Mouse (Mus musculus): ENCODE measurements around the gene Tpp2. TPM values are rescaled to one million over a fixed set of nuclear protein-coding genes. Genes with fewer than 3 reads are reported as not detected.
"Not testable (repeated sequence)": the region's sequence is repeated elsewhere in the genome, so short reads cannot be mapped to it uniquely, and the experiment has no call there.

Gene Tpp2
- polyA plus RNA-seq, 1 experiment from 2014 or later, result 58.8 TPM

- H3K27ac ChIP-seq, result no peak overlapping the region
- no peaks in the 10 kb centered on the region for H3K9me3 ChIP-seq
- WGBS, result 76% methylated on average over 2 of the region's 2 CpGs
- H3K4me2 ChIP-seq (replicated peaks), result no peak overlapping the region
- ATAC-seq, result no peak
- no peaks in the 10 kb centered on the region for H3K36me3 ChIP-seq
- no peak overlapping the region for H3K9ac ChIP-seq (replicated peaks)
- no peaks in the 10 kb centered on the region for H3K27me3 ChIP-seq
- H3K4me3 ChIP-seq (replicated peaks), result no peak overlapping the region
- H3K4me1 ChIP-seq (replicated peaks), result no peaks in the 10 kb centered on the region
Measured at GRCm38 (mm10) chr1:44032213-44032612, 98.8 kb downstream of the Tpp2 start.

GRCm38 (mm10) chr1:44032948-44033347, 99.5 kb downstream of the Tpp2 start:
- H3K9me3 ChIP-seq, result no peaks in the 10 kb centered on the region
- WGBS, result 90% methylated on average over 5 of the region's 5 CpGs
- H3K4me1 ChIP-seq (replicated peaks), result no peaks in the 10 kb centered on the region
- no peaks in the 10 kb centered on the region for H3K36me3 ChIP-seq
- H3K27me3 ChIP-seq, result no peaks in the 10 kb centered on the region
- H3K4me2 ChIP-seq (replicated peaks), result no peak overlapping the region
- H3K4me3 ChIP-seq (replicated peaks), result no peak overlapping the region
- ATAC-seq, result no peak
- no peak overlapping the region for H3K9ac ChIP-seq (replicated peaks)
- no peak overlapping the region for H3K27ac ChIP-seq

- peak; percentile 83 for ATAC-seq
- Histone ChIP-seq H3K27me3 (no peaks in the 10 kb centered on the region), H3K9me3 (no peaks in the 10 kb centered on the region), H3K4me1 (replicated peaks) (peaks cover 4% of the 10 kb centered on the region; the same call in 1 of the 2 replicates), H3K4me2 (replicated peaks) (peak overlapping the region; percentile 72), H3K36me3 (no peaks in the 10 kb centered on the region), H3K9ac (replicated peaks) (peak overlapping the region; percentile 65), H3K4me3 (replicated peaks) (peak overlapping the region; percentile 46), H3K27ac (peak overlapping the region; percentile 19; the same call in 1 of the 2 replicates)
- 2% methylated on average over 17 of the region's 17 CpGs for WGBS
Measured at GRCm38 (mm10) chr1:44041797-44042554, 108.5 kb downstream of the Tpp2 start.

- Histone ChIP-seq H3K27ac (peak overlapping the region; percentile 19; the same call in 1 of the 2 replicates), H3K4me2 (replicated peaks) (peak overlapping the region; percentile 72), H3K9ac (replicated peaks) (peak overlapping the region; percentile 65), H3K4me3 (replicated peaks) (peak overlapping the region; percentile 46), H3K9me3 (no peaks in the 10 kb centered on the region), H3K27me3 (no peaks in the 10 kb centered on the region), H3K36me3 (no peaks in the 10 kb centered on the region), H3K4me1 (replicated peaks) (peaks cover 4% of the 10 kb centered on the region; the same call in 1 of the 2 replicates)
- WGBS, result 3% methylated on average over 6 of the region's 6 CpGs
- peak; percentile 86 for ATAC-seq
Measured at GRCm38 (mm10) chr1:44042555-44042915, 109.1 kb downstream of the Tpp2 start.

GRCm38 (mm10) chr1:44045689-44046088, 112.2 kb downstream of the Tpp2 start:
- ATAC-seq; H3K36me3 ChIP-seq; H3K4me1 ChIP-seq (replicated peaks); H3K4me3 ChIP-seq (replicated peaks); H3K27me3 ChIP-seq; H3K9me3 ChIP-seq; H3K27ac ChIP-seq; H3K9ac ChIP-seq (replicated peaks); H3K4me2 ChIP-seq (replicated peaks): not testable (repeated sequence)
- WGBS, result 92% methylated on average over 5 of the region's 5 CpGs

GRCm38 (mm10) chr1:44046556-44046955, 113.1 kb downstream of the Tpp2 start:
- no peak for ATAC-seq
- H3K27ac ChIP-seq, result no peak overlapping the region
- H3K4me2 ChIP-seq (replicated peaks), result no peak overlapping the region
- H3K4me1 ChIP-seq (replicated peaks), result peaks cover 4% of the 10 kb centered on the region; the same call in 1 of the 2 replicates
- WGBS, result 88% methylated on average over 2 of the region's 2 CpGs
- H3K36me3 ChIP-seq, result no peaks in the 10 kb centered on the region
- no peak overlapping the region for H3K9ac ChIP-seq (replicated peaks)
- no peak overlapping the region for H3K4me3 ChIP-seq (replicated peaks)
- no peaks in the 10 kb centered on the region for H3K9me3 ChIP-seq
- H3K27me3 ChIP-seq, result no peaks in the 10 kb centered on the region

Small RNA genes lying within 50 kb of the gene (microRNA-seq; reads per million reads assigned to microRNA genes)
- not detected for gene Gm24180

Other genes starting within 250 kb of the Tpp2 start
- gene 1500015O10Rik, start 203.0 kb upstream of the Tpp2 start, polyA plus RNA-seq (2015; fragmentation: Nextera tagmentation; extraction: Ambion mirVana), result 4.6 and 10.6 TPM in 2 replicates
- gene Uxs1, start 105.8 kb upstream of the Tpp2 start, polyA plus RNA-seq (2015; fragmentation: Nextera tagmentation; extraction: Ambion mirVana), result 14.8 and 16.3 TPM in 2 replicates
- 1.3 and 1.4 TPM in 2 replicates for gene Mettl21c, start 86.4 kb downstream of the Tpp2 start, polyA plus RNA-seq (2015; fragmentation: Nextera tagmentation; extraction: Ambion mirVana)
- gene Gm8251, start 128.3 kb downstream of the Tpp2 start, polyA plus RNA-seq (2015; fragmentation: Nextera tagmentation; extraction: Ambion mirVana), result 0.11 and 0.14 TPM in 2 replicates
- gene Tex30, start 168.8 kb downstream of the Tpp2 start, polyA plus RNA-seq (2015; fragmentation: Nextera tagmentation; extraction: Ambion mirVana), result 62.3 and 66.8 TPM in 2 replicates
- gene Kdelc1, start 185.2 kb downstream of the Tpp2 start, polyA plus RNA-seq (2015; fragmentation: Nextera tagmentation; extraction: Ambion mirVana), result 33.4 and 35.1 TPM in 2 replicates
- 30.5 and 30.8 TPM in 2 replicates for gene Bivm, start 185.3 kb downstream of the Tpp2 start, polyA plus RNA-seq (2015; fragmentation: Nextera tagmentation; extraction: Ambion mirVana)
- 39.7 and 40.0 TPM in 2 replicates for gene Ercc5, start 214.1 kb downstream of the Tpp2 start, polyA plus RNA-seq (2015; fragmentation: Nextera tagmentation; extraction: Ambion mirVana)

Measured in midbrain, embryonic 13.5 days (tissue).